Mouse (Mus musculus): ENCODE results near the gene Rc3h1. TPM values are rescaled to one million over a fixed set of nuclear protein-coding genes. Genes with fewer than 3 reads are reported as not detected.
A peak's percentile ranks its signal among the peaks of the same experiment; 100 is the strongest.
"Not testable (repeated sequence)": the region's sequence is repeated elsewhere in the genome, so short reads cannot be mapped to it uniquely, and the experiment has no call there.

The Rc3h1 gene
- 10 to 100 TPM; 38.4 to 43.7 TPM for total RNA-seq (2021)

DNA sequence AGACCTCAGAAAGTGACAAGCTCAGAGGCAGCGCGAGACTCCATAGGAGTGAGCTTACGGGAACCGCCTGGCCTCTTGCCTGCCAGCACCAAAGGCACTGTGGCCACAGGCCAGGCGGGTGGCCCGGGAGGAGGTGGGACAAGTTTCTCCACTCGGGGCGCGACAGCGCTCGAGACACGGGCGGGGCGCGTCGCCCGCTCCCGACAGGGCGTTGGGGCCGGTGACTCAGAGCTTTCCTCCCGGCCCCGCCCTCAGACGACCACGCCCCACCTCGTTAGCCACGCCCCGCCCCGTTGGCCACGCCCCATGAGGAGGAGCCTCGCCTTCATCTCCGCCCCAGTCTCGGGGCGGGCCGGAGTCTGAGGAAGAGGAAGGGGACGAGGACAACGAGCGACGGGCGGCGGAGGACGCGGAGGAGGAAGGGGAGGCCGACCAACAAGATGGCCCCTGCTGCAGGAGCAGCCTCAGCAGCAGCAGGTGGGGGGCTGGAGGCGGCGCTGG, at the start of gene Rc3h1:
Gene Rc3h1, plus strand, starts transcription at position 362 of the 501 bp plus-strand sequence.
- peak; percentile 97 to 99 for DNase-seq (ENCODE audit: extremely low spot score in 1 of 2, low spot score in 1 of 2)

DNA sequence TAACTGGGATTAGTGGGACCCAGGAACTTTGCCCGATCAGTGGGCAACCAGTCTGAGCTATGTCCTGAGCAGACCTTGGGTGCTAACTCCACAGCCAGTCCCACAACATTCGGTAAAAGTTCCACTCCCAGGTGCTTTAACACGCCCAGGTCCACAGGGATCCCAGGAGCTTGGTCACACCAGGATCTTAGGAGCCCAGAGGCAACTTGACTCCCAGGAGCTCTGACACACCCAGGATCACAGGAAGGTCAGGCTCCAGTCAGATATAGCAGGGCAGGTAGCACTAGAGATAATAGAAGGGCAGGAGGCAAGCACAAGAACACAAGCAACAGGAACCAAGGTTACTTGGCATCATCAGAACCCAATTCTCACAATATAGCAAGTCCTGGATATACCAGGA, 48.1 kb upstream of the Rc3h1 start:
- no peak for DNase-seq (ENCODE audit: extremely low spot score in 1 of 2, low spot score in 1 of 2)

DNA sequence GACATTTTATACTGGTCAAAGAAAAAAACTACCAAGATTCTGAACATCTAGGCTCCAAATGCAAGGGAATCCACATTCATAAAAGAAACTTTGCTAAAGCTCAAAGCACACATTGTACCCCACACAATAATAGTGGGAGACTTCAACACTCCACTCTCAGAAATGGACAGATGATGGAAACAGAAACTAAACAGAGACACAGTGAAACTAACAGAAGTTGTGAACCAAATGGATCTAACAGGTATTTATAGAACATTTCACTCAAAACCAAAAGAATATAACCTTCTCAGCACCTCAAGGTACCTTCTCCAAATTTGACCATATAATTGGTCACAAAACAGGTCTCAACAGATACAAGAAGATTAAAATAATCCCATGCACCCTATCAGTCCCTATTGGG, 46.3 kb upstream of the Rc3h1 start:
- not testable (repeated sequence) for DNase-seq (ENCODE audit: extremely low spot score in 1 of 2, low spot score in 1 of 2)

DNA sequence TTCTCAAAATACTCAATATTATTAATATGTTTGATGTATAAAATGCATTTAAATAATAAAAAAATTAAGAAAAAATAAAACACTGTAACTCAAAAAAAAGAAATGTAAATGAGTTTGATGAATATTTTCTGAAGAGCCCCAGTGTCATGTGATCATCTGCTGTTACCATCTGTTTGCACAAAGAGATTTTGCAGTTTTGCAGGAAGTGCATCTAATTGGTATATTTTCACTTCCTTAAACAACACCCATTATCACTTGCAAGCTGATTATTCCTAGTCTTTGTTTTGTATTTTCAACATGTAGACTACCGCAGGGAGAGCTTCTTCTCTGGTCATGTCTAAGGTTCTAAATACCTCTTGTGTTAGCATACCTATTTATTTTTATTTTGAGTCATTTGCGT, 45.1 kb upstream of the Rc3h1 start:
- DNase-seq (ENCODE audit: extremely low spot score in 1 of 2, low spot score in 1 of 2): no peak

DNA sequence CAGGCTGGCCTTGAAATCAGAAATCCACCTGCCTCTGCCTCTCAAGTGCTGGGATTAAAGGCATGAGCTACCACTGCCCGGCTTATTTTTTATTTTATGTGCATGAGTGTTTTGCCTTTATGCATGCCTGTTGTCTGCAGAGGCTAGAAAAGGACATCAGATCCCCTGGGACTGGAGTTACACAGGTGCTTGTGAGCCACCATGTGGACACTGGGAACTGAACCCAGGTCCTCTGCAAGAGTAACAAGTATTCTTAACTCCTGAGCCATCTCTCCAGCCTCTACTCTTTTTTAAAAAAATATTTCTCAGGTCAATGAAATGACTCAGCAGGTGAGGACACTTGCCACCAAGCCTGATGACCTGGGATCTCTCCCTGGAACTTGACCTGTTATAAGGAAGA, 44.6 kb upstream of the Rc3h1 start:
- no peak for DNase-seq (ENCODE audit: extremely low spot score in 1 of 2, low spot score in 1 of 2)

DNA sequence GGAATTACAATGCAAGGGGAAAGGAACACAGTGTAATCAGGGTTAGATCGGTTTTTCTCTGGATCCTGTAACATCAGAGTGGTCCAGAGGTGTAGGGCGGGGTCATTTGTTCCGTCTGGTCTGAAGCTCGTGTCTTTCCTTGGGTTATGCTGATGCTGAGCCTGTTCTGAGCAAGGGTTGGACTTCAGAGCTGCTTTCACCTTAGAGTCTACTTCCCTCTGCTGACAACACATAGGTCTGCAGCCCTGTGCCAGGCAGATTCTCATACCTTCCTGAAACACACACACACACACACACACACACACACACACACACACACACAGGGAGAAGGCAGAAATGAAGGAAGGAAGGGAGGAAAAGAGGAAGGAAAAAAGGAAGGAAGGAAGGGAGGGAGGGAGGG, 43.2 kb upstream of the Rc3h1 start:
- no peak for DNase-seq (ENCODE audit: extremely low spot score in 1 of 2, low spot score in 1 of 2)

DNA sequence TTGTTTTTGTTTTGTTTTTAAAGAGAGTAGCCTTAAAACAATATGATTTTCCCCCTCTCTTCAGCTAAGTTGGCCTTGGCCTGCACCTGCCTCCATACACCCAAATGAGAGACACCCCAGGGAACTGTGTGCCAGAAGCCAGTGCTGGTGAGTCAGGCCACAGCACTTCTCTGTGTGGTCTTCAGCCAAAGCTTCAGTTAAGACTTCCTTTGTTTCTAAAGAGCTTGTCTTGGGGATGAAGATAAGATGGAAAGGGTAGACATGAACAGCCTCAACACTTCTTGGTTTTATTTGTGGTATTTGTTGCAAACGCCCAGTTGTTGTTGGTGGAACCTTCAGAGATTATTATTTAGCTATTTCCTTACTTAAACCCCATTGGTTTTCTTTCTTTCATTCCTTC, 31.5 kb upstream of the Rc3h1 start:
- no peak for DNase-seq (ENCODE audit: extremely low spot score in 1 of 2, low spot score in 1 of 2)

DNA sequence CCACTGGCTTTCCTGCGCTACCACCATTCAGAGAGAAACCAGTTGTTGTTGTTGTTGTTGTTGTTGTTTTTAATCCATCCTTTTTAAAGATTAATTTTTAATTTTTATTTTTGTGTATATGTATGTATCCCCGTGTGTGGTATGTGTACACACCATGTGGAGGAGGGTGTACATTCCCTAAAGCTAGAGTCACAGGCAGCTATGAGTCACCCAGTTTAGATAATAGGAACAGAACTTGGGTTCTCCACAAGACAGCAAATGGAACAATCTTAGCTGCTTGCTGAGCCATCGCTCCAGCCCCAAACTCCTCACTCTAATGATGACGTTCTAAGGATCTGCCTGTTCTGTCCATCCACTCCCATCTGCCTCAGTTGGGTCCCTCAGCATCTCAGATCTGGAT, 29.2 kb upstream of the Rc3h1 start:
- no peak for DNase-seq (ENCODE audit: extremely low spot score in 1 of 2, low spot score in 1 of 2)

DNA sequence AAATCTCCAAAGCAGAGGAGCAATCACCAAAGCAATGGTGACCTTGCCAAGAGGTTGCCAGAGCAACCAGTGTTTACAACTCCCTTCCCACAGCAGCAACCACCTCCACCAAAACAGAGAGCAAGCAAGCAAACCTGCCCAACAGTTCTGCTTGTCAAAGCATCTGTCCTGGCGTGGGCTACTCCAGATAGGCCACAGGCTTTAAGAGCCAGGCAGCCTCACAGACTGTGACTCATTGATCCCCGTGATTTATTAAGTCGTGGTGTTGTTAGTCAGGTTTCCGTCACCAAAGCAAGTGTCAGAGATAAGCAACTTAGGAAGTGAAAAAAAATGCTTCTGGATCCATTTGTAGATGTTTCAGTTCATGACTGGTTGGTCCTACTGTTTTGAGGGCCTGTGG, 27.7 kb upstream of the Rc3h1 start:
- no peak for DNase-seq (ENCODE audit: extremely low spot score in 1 of 2, low spot score in 1 of 2)

DNA sequence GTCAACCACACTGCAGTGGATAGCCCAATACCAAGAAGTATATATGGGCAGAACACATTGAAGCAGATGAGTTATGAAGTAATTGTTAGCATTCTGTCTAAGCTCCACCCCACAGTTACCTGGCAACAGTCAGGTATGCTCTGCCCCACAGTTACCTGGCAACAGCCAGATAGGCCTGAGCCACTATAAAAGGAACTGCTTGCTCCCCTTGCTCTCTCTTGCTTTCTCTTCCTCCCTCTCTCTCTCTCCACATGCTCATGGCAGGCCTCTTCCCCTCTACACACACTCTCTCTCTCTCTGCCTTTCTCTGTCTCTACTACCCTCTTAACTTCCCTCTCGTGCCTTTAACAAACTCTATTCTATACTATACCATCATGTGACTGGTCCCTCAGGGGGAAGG, 24.8 kb upstream of the Rc3h1 start:
- DNase-seq (ENCODE audit: extremely low spot score in 1 of 2, low spot score in 1 of 2): not testable (repeated sequence)

DNA sequence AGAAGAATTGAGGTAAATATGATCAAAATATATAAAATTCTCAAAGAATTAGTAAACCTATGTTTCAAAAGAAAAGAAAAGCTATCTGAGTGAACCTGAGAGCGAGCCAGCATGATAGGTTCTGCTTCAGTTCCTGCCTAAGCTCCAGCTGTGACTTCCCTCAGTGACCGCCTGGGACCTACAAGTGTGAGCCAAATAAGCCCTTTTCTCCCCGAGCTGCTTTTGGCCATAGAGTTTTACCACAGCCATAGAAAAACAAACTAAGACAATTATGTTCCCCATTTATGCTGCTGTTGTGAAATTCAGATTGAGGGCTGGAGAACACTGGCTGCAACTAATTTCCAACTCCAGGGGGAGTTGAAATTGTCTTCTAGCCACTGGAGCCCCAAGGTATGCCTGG, 24.2 kb upstream of the Rc3h1 start:
- DNase-seq (ENCODE audit: extremely low spot score in 1 of 2, low spot score in 1 of 2): no peak

DNA sequence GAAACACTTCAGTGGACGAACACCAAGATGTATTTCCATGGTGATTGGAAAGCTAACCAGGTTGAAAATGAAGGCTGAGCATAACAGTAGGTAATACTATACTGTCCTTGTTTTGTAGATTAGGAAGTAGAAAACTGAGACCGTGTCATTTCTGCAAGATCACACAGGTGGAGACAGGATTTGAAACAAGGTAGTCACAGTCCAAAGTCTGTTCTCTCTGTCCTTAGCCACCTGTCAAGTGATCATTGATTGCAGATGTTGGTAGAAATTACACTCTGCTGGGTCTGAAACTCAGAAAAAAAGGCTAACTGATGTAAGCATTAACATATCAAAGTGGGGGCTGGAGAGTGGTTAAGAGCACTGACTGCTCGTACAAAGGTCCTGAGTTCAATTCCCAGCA, 21.9 kb upstream of the Rc3h1 start:
- no peak for DNase-seq (ENCODE audit: extremely low spot score in 1 of 2, low spot score in 1 of 2)

DNA sequence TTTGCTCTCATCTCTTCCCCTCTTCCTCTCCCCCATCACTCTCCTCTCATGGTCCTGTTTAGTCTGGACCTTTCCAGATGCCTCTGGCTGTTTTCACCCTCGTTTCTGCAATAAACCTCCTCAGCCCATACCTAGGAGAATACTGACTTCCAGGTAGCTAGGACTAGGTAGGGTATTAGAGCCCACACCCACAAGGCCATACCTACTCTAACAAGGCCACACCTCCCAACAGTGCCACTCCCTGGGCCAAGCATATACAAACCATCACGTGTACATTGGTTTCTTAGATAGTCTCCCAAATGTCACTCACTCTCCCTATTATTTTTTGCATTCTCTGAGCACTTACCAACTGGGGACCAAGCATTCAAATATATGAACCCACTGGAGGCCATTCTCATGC, 21.2 kb upstream of the Rc3h1 start:
- DNase-seq (ENCODE audit: extremely low spot score in 1 of 2, low spot score in 1 of 2): no peak

DNA sequence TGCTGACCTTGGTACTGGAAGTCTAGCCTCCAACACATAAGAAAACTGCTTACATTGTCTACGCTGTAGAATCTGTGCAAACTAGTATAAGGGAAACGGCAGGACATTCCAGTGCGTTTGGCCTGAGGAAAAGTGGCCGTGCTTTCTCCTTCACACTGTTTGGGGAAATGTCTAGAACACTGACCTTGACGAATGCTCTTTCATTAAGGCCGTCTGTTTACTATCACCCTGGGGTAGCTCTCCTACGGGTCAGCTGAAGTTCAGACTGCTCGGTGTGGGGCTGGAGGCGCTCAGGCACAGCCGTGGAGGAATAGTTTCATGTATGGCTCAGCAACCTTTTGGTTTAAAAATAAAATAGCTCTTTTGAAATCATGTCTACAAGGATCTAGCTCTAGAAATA, 6.5 kb upstream of the Rc3h1 start:
- DNase-seq (ENCODE audit: extremely low spot score in 1 of 2, low spot score in 1 of 2): no peak

DNA sequence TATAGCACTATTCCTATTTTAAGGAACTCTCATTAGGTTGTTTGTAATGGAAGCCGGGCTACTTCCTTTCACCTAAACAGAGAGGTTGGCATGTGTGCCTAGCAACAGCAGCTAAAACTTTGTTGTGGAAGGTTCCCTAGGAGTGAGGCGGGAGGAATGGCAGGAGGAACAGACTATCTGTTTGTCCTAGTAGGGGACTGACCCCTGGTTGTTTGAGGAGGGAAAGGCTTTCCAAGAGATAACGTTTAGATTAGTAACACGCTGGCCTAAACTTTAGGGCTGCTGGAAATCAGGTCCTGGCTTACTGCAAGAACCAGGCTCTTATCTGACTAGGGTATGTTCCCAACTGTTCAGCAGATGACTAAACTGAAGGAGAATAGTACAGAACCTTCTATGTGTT, 2.2 kb upstream of the Rc3h1 start:
- DNase-seq (ENCODE audit: extremely low spot score in 1 of 2, low spot score in 1 of 2): no peak

DNA sequence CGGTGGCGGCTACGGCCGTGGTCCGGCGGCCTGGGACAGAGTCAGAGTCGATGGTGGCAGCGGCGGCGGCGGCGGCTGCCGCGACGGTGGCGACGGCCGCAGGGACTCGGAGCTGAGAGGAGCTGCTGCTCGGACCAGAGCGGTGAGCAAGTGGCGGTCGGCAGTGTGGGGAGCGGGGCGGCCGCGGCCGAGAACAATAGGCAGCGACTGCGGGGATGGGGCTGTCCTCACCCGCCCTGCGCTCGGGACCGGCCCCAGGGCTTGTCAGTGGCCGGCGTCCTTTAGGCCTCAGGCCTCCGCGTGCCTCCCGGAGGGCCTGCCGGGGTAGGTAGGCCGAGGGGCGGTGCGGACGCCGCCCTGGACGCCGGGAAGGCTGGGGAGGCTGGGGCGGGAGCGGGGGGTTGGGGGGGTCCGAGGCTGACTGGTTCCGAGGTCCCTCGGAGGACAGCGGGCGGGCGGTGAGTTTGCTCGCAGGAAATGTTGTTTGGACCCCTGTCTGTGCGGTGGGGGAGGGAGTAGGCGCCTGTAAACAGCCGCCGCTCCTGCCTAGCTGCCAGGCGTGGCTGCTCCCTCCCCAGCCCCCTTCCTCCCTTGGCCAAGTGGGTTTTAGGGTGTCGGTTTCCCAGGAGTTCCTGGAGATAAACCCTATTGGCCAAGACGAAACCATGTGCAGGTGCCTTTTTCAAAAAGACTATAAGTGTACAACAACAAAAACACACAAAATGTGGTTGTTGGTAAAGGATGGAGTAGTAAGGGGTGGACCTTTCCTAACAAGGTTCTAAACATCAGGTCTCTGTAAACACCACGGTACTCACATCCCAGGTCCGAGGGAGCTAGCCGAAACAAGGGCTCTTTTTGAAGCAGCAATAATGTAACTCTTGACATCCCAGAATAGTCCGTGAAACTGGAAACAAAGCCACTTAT, 602 bp downstream of the Rc3h1 start:
- peak; percentile 30 to 40 for DNase-seq (ENCODE audit: extremely low spot score in 1 of 2, low spot score in 1 of 2)

DNA sequence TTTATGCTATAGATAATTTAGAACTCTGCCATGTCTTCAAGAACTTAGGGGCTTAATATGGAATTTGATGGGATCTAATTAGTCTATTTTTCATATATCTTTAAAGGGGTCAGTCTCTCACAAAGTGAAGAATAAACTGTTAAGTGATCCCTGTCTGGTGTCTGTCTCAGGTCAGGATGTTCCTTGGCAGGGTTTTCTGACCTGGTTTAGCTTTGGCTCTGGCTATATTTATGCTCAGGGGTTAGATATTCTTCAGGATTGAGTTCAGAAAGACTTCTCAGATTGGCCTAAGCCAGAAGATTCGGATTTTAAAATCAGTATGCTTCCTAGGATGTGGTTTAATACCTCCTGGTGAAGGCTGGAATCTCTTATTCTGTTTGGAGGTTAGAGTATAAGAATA, 4.0 kb downstream of the Rc3h1 start:
- DNase-seq (ENCODE audit: extremely low spot score in 1 of 2, low spot score in 1 of 2): no peak

DNA sequence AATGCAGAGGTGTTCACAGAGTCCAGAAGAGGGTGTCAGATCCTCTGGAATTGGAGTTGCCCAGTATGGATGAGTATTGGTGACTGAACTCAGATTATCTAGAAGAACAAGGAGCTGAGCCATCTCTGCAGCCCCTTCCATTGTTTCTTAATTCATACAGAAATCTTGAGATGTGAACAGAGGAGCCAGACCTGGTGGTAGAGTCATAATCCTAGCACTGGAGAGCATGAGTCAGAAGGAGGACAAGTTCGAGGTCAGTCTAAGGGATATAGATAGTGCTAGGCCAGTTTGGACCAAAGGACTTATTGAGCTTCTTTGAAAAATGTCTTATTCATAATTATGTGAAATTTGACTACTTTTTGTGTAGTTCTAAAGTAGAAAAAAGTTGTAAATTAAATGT, 4.6 kb downstream of the Rc3h1 start:
- DNase-seq (ENCODE audit: extremely low spot score in 1 of 2, low spot score in 1 of 2): no peak

DNA sequence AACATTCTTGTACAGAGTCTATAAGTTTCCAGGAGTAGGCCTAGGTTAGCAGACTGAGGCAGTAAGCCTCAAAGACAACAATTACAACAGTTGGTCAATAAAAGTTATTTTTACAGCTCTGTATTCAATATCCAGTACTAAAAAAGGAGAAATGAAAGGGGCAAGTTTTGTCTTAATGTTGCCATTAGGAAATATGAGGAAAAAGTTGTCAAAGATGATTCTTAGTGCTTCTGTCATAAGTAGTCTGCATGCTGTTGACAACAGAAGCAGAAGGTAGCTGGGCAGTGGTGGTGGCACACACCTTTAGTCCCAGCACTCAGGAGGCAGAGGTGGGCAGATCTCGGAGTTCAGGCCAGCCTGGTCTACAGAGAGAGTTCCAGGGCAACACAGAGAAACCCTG, 13.2 kb downstream of the Rc3h1 start:
- DNase-seq (ENCODE audit: extremely low spot score in 1 of 2, low spot score in 1 of 2): no peak

DNA sequence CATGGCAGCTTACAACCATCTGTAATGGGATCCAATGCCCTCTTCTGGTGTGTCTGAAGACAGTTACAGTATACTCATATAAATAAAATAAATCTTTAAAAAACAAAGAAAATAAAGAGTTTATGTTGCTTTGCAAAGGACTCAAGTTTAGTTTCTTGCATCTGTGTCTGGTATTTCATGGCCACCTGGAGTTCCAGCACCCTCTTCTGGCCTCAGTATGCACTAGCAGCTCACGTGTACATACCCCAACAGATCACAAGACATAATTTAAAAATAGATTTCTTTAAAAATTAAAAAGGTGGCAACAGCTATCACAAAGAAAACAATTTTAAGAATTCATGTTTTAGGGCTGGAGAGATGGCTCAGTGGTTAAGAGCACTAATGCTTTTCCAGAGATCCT, 15.7 kb downstream of the Rc3h1 start:
- DNase-seq (ENCODE audit: extremely low spot score in 1 of 2, low spot score in 1 of 2): no peak

DNA sequence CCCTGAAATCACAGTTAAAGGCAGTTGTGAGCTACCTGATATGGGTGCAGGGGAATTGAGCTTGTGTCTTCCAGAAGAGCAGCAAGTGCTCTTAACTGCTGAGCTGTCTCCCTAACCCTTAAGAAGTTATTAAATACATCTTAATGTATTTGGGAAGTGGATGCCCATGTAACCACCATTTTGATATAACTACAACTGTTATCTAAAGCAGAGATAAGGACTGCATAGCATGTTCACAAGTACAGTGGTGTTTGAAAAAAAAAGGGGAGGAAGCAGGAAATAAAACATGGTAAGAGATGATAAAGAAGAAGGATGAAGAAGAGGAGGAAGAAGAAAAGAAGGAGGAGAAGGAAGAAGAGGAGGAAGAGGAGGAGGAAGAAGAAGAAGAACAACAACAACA, 25.1 kb downstream of the Rc3h1 start:
- DNase-seq (ENCODE audit: extremely low spot score in 1 of 2, low spot score in 1 of 2): no peak

DNA sequence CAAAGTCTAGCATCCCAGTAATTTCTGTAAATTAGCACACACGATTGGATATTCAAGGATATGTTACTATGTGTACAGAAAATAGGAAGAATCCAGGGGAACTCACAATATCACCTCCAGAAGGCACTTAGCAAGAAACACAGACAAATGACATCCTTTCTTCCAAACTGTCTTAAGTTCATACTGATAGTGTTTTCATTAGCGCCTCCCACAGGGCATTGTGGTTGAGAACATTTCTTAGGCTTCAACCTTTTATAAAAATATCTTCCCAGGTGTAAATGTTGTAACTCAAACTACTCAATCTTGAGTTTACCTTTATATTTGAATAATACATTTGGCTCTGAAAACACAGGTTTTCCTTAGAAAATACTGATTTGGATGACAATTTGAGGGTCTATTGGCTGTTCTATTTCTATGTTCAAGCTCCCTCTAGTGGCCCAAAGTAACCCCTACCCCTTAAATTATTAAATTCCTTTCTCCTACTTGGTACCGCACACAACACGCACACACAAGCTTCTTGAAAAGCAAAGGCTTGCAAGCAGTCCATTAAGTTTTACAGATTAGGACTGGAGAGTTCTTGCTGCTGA, 27.8 kb downstream of the Rc3h1 start:
- no peak for DNase-seq (ENCODE audit: extremely low spot score in 1 of 2, low spot score in 1 of 2)
